Mouse (Mus musculus) kidney, postnatal 0 days (tissue): ENCODE results near the gene Ccna2. TPM values are rescaled to one million over a fixed set of nuclear protein-coding genes. Genes with fewer than 3 reads are reported as not detected.
A peak's percentile ranks its signal among the peaks of the same experiment; 100 is the strongest.
"Not testable (repeated sequence)": the region's sequence is repeated elsewhere in the genome, so short reads cannot be mapped to it uniquely, and the experiment has no call there.

Experiments used
- ATAC-seq: fragments of 200-750 bp; cut with Nextera tagmentation; replicated peaks from 2 replicates; pipeline ENCODE4 v1.8.0; 2017; ENCODE audit warnings: low read depth, moderate number of reproducible peaks, moderate TSS enrichment, moderate library complexity; ENCODE audit not compliant: low FRiP score
- DNase-seq: peaks from one replicate; pipeline ENCODE4 v3.0.0-alpha.2; 2016; ENCODE audit warnings: low spot score
- H3K27ac ChIP-seq: fragments of 300-500 bp; sonication (generic); 2 replicates; pipeline ENCODE4 v1.5.1; 2014; ENCODE audit warnings: mild to moderate bottlenecking
- H3K27me3 ChIP-seq: fragments of 300-500 bp; sonication (generic); 2 replicates; pipeline ENCODE4 v1.6.1; 2014; ENCODE audit warnings: low read length, mixed read lengths; ENCODE audit not compliant: insufficient read depth
- H3K36me3 ChIP-seq: fragments of 300-500 bp; sonication (generic); 2 replicates; pipeline ENCODE4 v1.6.1; 2014; ENCODE audit warnings: low read length, mixed read lengths; ENCODE audit not compliant: insufficient read depth
- H3K4me1 ChIP-seq: fragments of 300-500 bp; sonication (generic); replicated peaks from 2 replicates; pipeline ENCODE4 v1.6.1; 2014; ENCODE audit warnings: antibody characterized with exemption, low read length, mixed read lengths; ENCODE audit not compliant: insufficient read depth
- H3K4me2 ChIP-seq: fragments of 300-500 bp; sonication (generic); 2 replicates; pipeline ENCODE4 v1.6.1; 2014; ENCODE audit warnings: mild to moderate bottlenecking, low read length, moderate library complexity, mixed read lengths
- H3K4me3 ChIP-seq: fragments of 300-500 bp; sonication (generic); replicated peaks from 2 replicates; pipeline ENCODE4 v1.5.1; 2014; ENCODE audit warnings: low read depth, low read length
- H3K9ac ChIP-seq: fragments of 300-500 bp; sonication (generic); 2 replicates; pipeline ENCODE4 v1.6.1; 2014; ENCODE audit warnings: low read depth, low read length
- H3K9me3 ChIP-seq: fragments of 300-500 bp; sonication (generic); replicated peaks from 2 replicates; pipeline ENCODE4 v1.6.1; 2016; ENCODE audit warnings: low read length, inconsistent platforms, mixed read lengths
- CTCF ChIP-seq: IDR thresholded peaks from 2 replicates; pipeline ENCODE4 v1.5.1; 2016; ENCODE audit warnings: antibody characterized with exemption, low read depth, mild to moderate bottlenecking, moderate library complexity
- WGBS: fragments of 180-500 bp; shearing (Covaris S2); extraction: QIAGEN DNeasy Blood & Tissue Kit; methylation state at CpG from one replicate; pipeline ENCODE4 v1.1.7; 2014; 5-methylcytosine and 5-hydroxymethylcytosine counted together
- polyA plus RNA-seq: library from polyadenylated mRNA; unstranded; fragments of >200 nt; fragmentation: Nextera tagmentation; extraction: Ambion mirVana; gene quantifications from 2 replicates; pipeline ENCODE4 v1.2.1, GENCODE M21; 2015

The Ccna2 gene
- polyA plus RNA-seq, 1 experiment from 2014 or later: 74.9 TPM

- not testable (repeated sequence) for H3K36me3 ChIP-seq, H3K4me2 ChIP-seq, DNase-seq, H3K27me3 ChIP-seq, H3K4me1 ChIP-seq, ATAC-seq, H3K9ac ChIP-seq, H3K4me3 ChIP-seq, H3K27ac ChIP-seq, H3K9me3 ChIP-seq
- 0 out of 2 replicates have a peak, but pooled peaks have one; percentile 26 for TF ChIP-seq CTCF
- WGBS: 91% methylated on average over 9 of the region's 9 CpGs
Measured at GRCm38 (mm10) chr3:36599773-36600172, 27.8 kb upstream of the Ccna2 start.

- ATAC-seq: no peak
- WGBS: 71% methylated on average over 3 of the region's 3 CpGs
- no peaks in the 10 kb centered on the region for H3K27me3 ChIP-seq
- H3K36me3 ChIP-seq: peaks cover 2% of the 10 kb centered on the region; the same call in 1 of the 2 replicates
- no peak overlapping the region for H3K4me2 ChIP-seq
- no peaks in the 10 kb centered on the region for H3K9me3 ChIP-seq
- DNase-seq: no peak
- no peak overlapping the region for H3K4me3 ChIP-seq
- no peak overlapping the region for H3K27ac ChIP-seq
- H3K9ac ChIP-seq: no peak overlapping the region
- no peaks in the 10 kb centered on the region for H3K4me1 ChIP-seq
- TF ChIP-seq CTCF: no peak
Measured at GRCm38 (mm10) chr3:36598811-36599210, 26.9 kb upstream of the Ccna2 start.

GRCm38 (mm10) chr3:36571361-36571826 is 556 bp downstream of the Ccna2 start:
- peak overlapping the region; percentile 97 for H3K4me2 ChIP-seq
- under 1% methylated on average over 46 of the region's 46 CpGs for WGBS
- ATAC-seq: peak; percentile 15

GRCm38 (mm10) chr3:36569836-36570235 is 2.1 kb downstream of the Ccna2 start:
- WGBS: 84% methylated on average over 5 of the region's 5 CpGs
- no peaks in the 10 kb centered on the region for H3K27me3 ChIP-seq

More at GRCm38 (mm10) chr3:36571361-36571826, 556 bp downstream of the Ccna2 start:
- no peaks in the 10 kb centered on the region for H3K9me3 ChIP-seq
- H3K27me3 ChIP-seq: no peaks in the 10 kb centered on the region
- peak; percentile 36 for DNase-seq
- H3K4me1 ChIP-seq: peaks cover 14% of the 10 kb centered on the region
- H3K36me3 ChIP-seq: peaks cover 19% of the 10 kb centered on the region
- H3K4me3 ChIP-seq: peak overlapping the region; percentile 75
- peak overlapping the region; percentile 66; the same call in 1 of the 2 replicates for H3K27ac ChIP-seq
- TF ChIP-seq CTCF: no peak
- H3K9ac ChIP-seq: peak overlapping the region; percentile 76

GRCm38 (mm10) chr3:36563666-36564065 is 8.3 kb downstream of the Ccna2 start:
- no peak for TF ChIP-seq CTCF
- 87% methylated on average over 3 of the region's 3 CpGs for WGBS

More at GRCm38 (mm10) chr3:36569836-36570235, 2.1 kb downstream of the Ccna2 start:
- DNase-seq: no peak
- H3K27ac ChIP-seq: no peak overlapping the region
- ATAC-seq: no peak
- no peak for TF ChIP-seq CTCF
- H3K9ac ChIP-seq: no peak overlapping the region
- H3K4me3 ChIP-seq: peak overlapping the region; percentile 75; the same call in 1 of the 2 replicates
- H3K4me2 ChIP-seq: peak overlapping the region; percentile 97
- peaks cover 14% of the 10 kb centered on the region for H3K4me1 ChIP-seq
- H3K36me3 ChIP-seq: peaks cover 29% of the 10 kb centered on the region
- no peaks in the 10 kb centered on the region for H3K9me3 ChIP-seq

GRCm38 (mm10) chr3:36559606-36560005 is 12.3 kb downstream of the Ccna2 start:
- no peak overlapping the region for H3K4me3 ChIP-seq
- H3K9me3 ChIP-seq: no peaks in the 10 kb centered on the region
- no peak overlapping the region for H3K27ac ChIP-seq
- ATAC-seq (no peak), DNase-seq (no peak)
- peaks cover 43% of the 10 kb centered on the region for H3K36me3 ChIP-seq
- no peak for TF ChIP-seq CTCF
- no peak overlapping the region for H3K4me2 ChIP-seq
- 77% methylated on average over 4 of the region's 4 CpGs for WGBS
- no peak overlapping the region for H3K9ac ChIP-seq
- no peaks in the 10 kb centered on the region for H3K4me1 ChIP-seq
- no peaks in the 10 kb centered on the region for H3K27me3 ChIP-seq

More at GRCm38 (mm10) chr3:36563666-36564065, 8.3 kb downstream of the Ccna2 start:
- no peak for DNase-seq
- no peak for ATAC-seq
- no peak overlapping the region for H3K4me2 ChIP-seq
- no peak overlapping the region for H3K27ac ChIP-seq
- H3K27me3 ChIP-seq: no peaks in the 10 kb centered on the region
- no peaks in the 10 kb centered on the region for H3K4me1 ChIP-seq
- no peaks in the 10 kb centered on the region for H3K9me3 ChIP-seq
- H3K9ac ChIP-seq: no peak overlapping the region
- H3K36me3 ChIP-seq: peaks cover 59% of the 10 kb centered on the region
- no peak overlapping the region for H3K4me3 ChIP-seq

GRCm38 (mm10) chr3:36557601-36558000 is 14.3 kb downstream of the Ccna2 start:
- ATAC-seq (no peak), DNase-seq (no peak)
- Histone ChIP-seq H3K36me3 (peaks cover 28% of the 10 kb centered on the region), H3K4me2 (no peak overlapping the region), H3K9me3 (no peaks in the 10 kb centered on the region), H3K4me3 (no peak overlapping the region), H3K9ac (no peak overlapping the region), H3K4me1 (no peaks in the 10 kb centered on the region), H3K27me3 (no peaks in the 10 kb centered on the region), H3K27ac (no peak overlapping the region)
- no peak for TF ChIP-seq CTCF
- WGBS: 94% methylated on average over 1 of the region's 1 CpGs
